In the genomic region with DNA sequence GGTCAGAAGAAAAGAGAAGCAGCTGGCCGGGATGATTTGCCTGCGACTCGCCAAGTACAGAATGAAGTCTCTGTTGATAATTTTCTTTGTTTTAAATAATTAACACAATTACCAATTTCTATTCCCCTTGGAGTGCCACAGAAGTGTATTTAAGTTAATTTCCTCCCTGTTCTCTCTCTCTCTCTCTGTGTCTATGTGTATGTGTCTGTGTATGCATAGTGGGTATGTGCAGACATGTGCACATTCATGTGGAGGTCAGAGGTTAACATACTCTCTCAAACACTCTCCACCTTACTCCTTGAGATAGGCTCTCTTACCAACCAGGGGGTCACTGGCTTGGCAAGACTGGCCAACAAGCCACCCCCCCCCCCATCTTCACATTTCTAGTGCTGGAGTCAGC, we compare ENCODE assay signal across 25 mouse cellular contexts.
A peak's percentile ranks its signal among the peaks of the same experiment; 100 is the strongest.
DNase-seq lines count a peak whose midpoint lies in the region; ATAC-seq and TF ChIP-seq lines count a peak whose summit lies in the region.
"Had no signal": no experiment of that assay in that cellular context is flagged by ENCODE, and none has a peak within 500 bp of the region (broad histone marks: within the 10 kb centered on the region; RNA-seq: fewer than 3 reads in every experiment).

No protein-coding gene starts in this region.

- no peak for ATAC-seq in forebrain, embryonic 11.5 days (replicated peaks; ENCODE audit: low FRiP score)
- no peak for ATAC-seq in forebrain, embryonic 14.5 days
- ATAC-seq in hindbrain, embryonic 14.5 days (ENCODE audit: low FRiP score): peak; percentile 57; the same call in 1 of the 2 replicates
- ATAC-seq: activated CD4-positive, CD25-positive, alpha-beta regulatory T cell, adult 4 months had no signal

- no peaks in the 10 kb centered on the region for H3K4me1 ChIP-seq in forebrain, embryonic 11.5 days (replicated peaks; ENCODE audit: control insufficient read depth, insufficient read depth, low read length)
- no peaks in the 10 kb centered on the region for H3K4me1 ChIP-seq in forebrain, embryonic 14.5 days (ENCODE audit: control insufficient read depth, insufficient read depth, low read length)
- no peaks in the 10 kb centered on the region for H3K4me1 ChIP-seq in hindbrain, embryonic 14.5 days (replicated peaks; ENCODE audit: control insufficient read depth, insufficient read depth, low read length)
- H3K4me1 ChIP-seq in hindbrain, embryonic 10.5 days (replicated peaks): no peaks in the 10 kb centered on the region
- peaks cover 23% of the 10 kb centered on the region for H3K4me1 ChIP-seq in embryonic facial prominence, embryonic 10.5 days
- H3K4me1 ChIP-seq: hindbrain, embryonic 12.5 days; liver, embryonic 15.5 days; midbrain, embryonic 12.5 days had no signal

- 84% methylated on average over 3 of the region's 3 CpGs for WGBS in forebrain, embryonic 11.5 days
- 71% methylated on average over 3 of the region's 3 CpGs for WGBS in forebrain, embryonic 14.5 days
- whole genome bisulfite sequencing in hindbrain, embryonic 14.5 days: 61% methylated on average over 3 of the region's 3 CpGs
- 86% methylated on average over 3 of the region's 3 CpGs for WGBS in hindbrain, embryonic 10.5 days
- 72% methylated on average over 3 of the region's 3 CpGs for WGBS in embryonic facial prominence, embryonic 10.5 days

- no peaks in the 10 kb centered on the region for H3K36me3 ChIP-seq in forebrain, embryonic 11.5 days (ENCODE audit: control insufficient read depth, insufficient read depth, low read length)
- no peaks in the 10 kb centered on the region for H3K36me3 ChIP-seq in forebrain, embryonic 14.5 days (ENCODE audit: control insufficient read depth, insufficient read depth, low read length)
- no peaks in the 10 kb centered on the region for H3K36me3 ChIP-seq in hindbrain, embryonic 14.5 days (replicated peaks; ENCODE audit: control insufficient read depth, insufficient read depth)
- no peaks in the 10 kb centered on the region for H3K36me3 ChIP-seq in hindbrain, embryonic 10.5 days
- H3K36me3 ChIP-seq in embryonic facial prominence, embryonic 10.5 days (replicated peaks): no peaks in the 10 kb centered on the region
- H3K36me3 ChIP-seq: hindbrain, embryonic 12.5 days; kidney, embryonic 15.5 days; liver, embryonic 15.5 days; midbrain, embryonic 12.5 days had no signal

- no peak overlapping the region for H3K9ac ChIP-seq in forebrain, embryonic 11.5 days (ENCODE audit: low read length)
- no peak overlapping the region for H3K9ac ChIP-seq in forebrain, embryonic 14.5 days (ENCODE audit: low read length)
- H3K9ac ChIP-seq in hindbrain, embryonic 14.5 days: no peak overlapping the region
- H3K9ac ChIP-seq: hindbrain, embryonic 12.5 days; kidney, embryonic 15.5 days; liver, embryonic 15.5 days; lung, embryonic 14.5 days; midbrain, embryonic 12.5 days had no signal

- H3K4me3 ChIP-seq in forebrain, embryonic 11.5 days (ENCODE audit: low read depth, low read length): no peak overlapping the region
- no peak overlapping the region for H3K4me3 ChIP-seq in forebrain, embryonic 14.5 days (ENCODE audit: low read depth, low read length)
- no peak overlapping the region for H3K4me3 ChIP-seq in hindbrain, embryonic 14.5 days (replicated peaks; ENCODE audit: low read length)
- H3K4me3 ChIP-seq in hindbrain, embryonic 10.5 days: no peak overlapping the region
- H3K4me3 ChIP-seq in embryonic facial prominence, embryonic 10.5 days: no peak overlapping the region
- no peak overlapping the region for H3K4me3 ChIP-seq in left cerebral cortex, adult 2 months
- H3K4me3 ChIP-seq: hindbrain, embryonic 12.5 days; kidney, embryonic 15.5 days; layer of hippocampus, adult 2 months; liver, embryonic 15.5 days; midbrain, embryonic 12.5 days had no signal

- no peak overlapping the region for H3K4me2 ChIP-seq in forebrain, embryonic 11.5 days (ENCODE audit: low read depth, low read length, severe bottlenecking)
- no peak overlapping the region for H3K4me2 ChIP-seq in forebrain, embryonic 14.5 days (ENCODE audit: low read length)
- no peak overlapping the region for H3K4me2 ChIP-seq in hindbrain, embryonic 14.5 days (replicated peaks)
- H3K4me2 ChIP-seq: hindbrain, embryonic 12.5 days; kidney, embryonic 15.5 days; liver, embryonic 15.5 days; lung, embryonic 14.5 days; midbrain, embryonic 12.5 days had no signal

- DNase-seq in forebrain, embryonic 11.5 days (ENCODE audit: low spot score): peak; percentile 40
- no peak for DNase-seq in forebrain, embryonic 14.5 days (ENCODE audit: low spot score)
- peak; percentile 31 for DNase-seq in hindbrain, embryonic 14.5 days (ENCODE audit: low spot score)
- DNase-seq in hindbrain, embryonic 10.5 days (ENCODE audit: low spot score): no peak
- DNase-seq in embryonic facial prominence, embryonic 10.5 days (ENCODE audit: low spot score): peak; percentile 9
- DNase-seq in neural tube, embryonic 10.5 days (ENCODE audit: extremely low spot score, low spot score): peak; percentile 12
- DNase-seq in embryo, embryonic 10.5 days (ENCODE audit: low spot score): no peak
- DNase-seq in left cerebral cortex, adult 2 months (ENCODE audit: extremely low spot score in 1 of 2, low spot score in 2 of 2): no peak
- DNase-seq: adrenal gland, adult 2 months; adrenal gland, postnatal 36 days; cerebellum, adult 18-20 months; gastrocnemius, postnatal 14 days; heart, postnatal 14 days; kidney, adult 18-20 months; kidney, postnatal 36 days; left cerebral cortex, postnatal 4 days; lung, embryonic 14.5 days; lung, postnatal 14 days; right cerebral cortex, adult 18-20 months had no signal

- H3K27ac ChIP-seq in forebrain, embryonic 11.5 days (ENCODE audit: low read depth, low read length): no peak overlapping the region
- no peak overlapping the region for H3K27ac ChIP-seq in forebrain, embryonic 14.5 days (ENCODE audit: low read depth, low read length)
- peak overlapping the region; percentile 49 for H3K27ac ChIP-seq in hindbrain, embryonic 14.5 days
- no peak overlapping the region for H3K27ac ChIP-seq in hindbrain, embryonic 10.5 days
- H3K27ac ChIP-seq in embryonic facial prominence, embryonic 10.5 days (replicated peaks): peak overlapping the region; percentile 1; the same call in 1 of the 2 replicates
- no peak overlapping the region for H3K27ac ChIP-seq in left cerebral cortex, adult 2 months
- H3K27ac ChIP-seq: hindbrain, embryonic 12.5 days; kidney, embryonic 15.5 days; layer of hippocampus, adult 2 months; liver, embryonic 15.5 days; midbrain, embryonic 12.5 days had no signal

- no peak for TF ChIP-seq CTCF in left cerebral cortex, adult 2 months (IDR thresholded peaks at IDR 0.05)

- H3K9me3 ChIP-seq in forebrain, embryonic 11.5 days (ENCODE audit: control insufficient read depth, low read length): no peaks in the 10 kb centered on the region
- no peaks in the 10 kb centered on the region for H3K9me3 ChIP-seq in forebrain, embryonic 14.5 days (replicated peaks; ENCODE audit: control insufficient read depth, low read length)
- no peaks in the 10 kb centered on the region for H3K9me3 ChIP-seq in hindbrain, embryonic 14.5 days (ENCODE audit: control insufficient read depth, low read length)
- no peaks in the 10 kb centered on the region for H3K9me3 ChIP-seq in hindbrain, embryonic 10.5 days
- H3K9me3 ChIP-seq in embryonic facial prominence, embryonic 10.5 days: no peaks in the 10 kb centered on the region
- H3K9me3 ChIP-seq: hindbrain, embryonic 12.5 days; kidney, embryonic 15.5 days; liver, embryonic 15.5 days; midbrain, embryonic 12.5 days had no signal

- H3K27me3 ChIP-seq in forebrain, embryonic 11.5 days (ENCODE audit: control insufficient read depth, insufficient read depth, low read length): no peaks in the 10 kb centered on the region
- H3K27me3 ChIP-seq in forebrain, embryonic 14.5 days (replicated peaks; ENCODE audit: control insufficient read depth, insufficient read depth, low read length): no peaks in the 10 kb centered on the region
- no peaks in the 10 kb centered on the region for H3K27me3 ChIP-seq in hindbrain, embryonic 14.5 days (ENCODE audit: control insufficient read depth, insufficient read depth, low read length)
- no peaks in the 10 kb centered on the region for H3K27me3 ChIP-seq in hindbrain, embryonic 10.5 days (ENCODE audit: insufficient read depth, poor library complexity, severe bottlenecking)
- no peaks in the 10 kb centered on the region for H3K27me3 ChIP-seq in embryonic facial prominence, embryonic 10.5 days (replicated peaks; ENCODE audit: low read depth, poor library complexity, severe bottlenecking)
- H3K27me3 ChIP-seq: hindbrain, embryonic 12.5 days; kidney, embryonic 15.5 days; liver, embryonic 15.5 days; midbrain, embryonic 12.5 days had no signal

- intact Hi-C loops in left cerebral cortex, adult 2 months (cut with DNase I): no loop called here

Comparison
In these comparisons a context has a peak if more than half of its experiments do, and no peak if none do; other contexts are left out.
1. DNase-seq: peak in forebrain, embryonic 11.5 days (single experiment), hindbrain, embryonic 14.5 days (single experiment), embryonic facial prominence, embryonic 10.5 days (single experiment) and neural tube, embryonic 10.5 days (single experiment); none in forebrain, embryonic 14.5 days (single experiment), hindbrain, embryonic 10.5 days (single experiment), embryo, embryonic 10.5 days (single experiment) and left cerebral cortex, adult 2 months (0 of 2).
2. H3K27ac ChIP-seq: peak in hindbrain, embryonic 14.5 days (single experiment) and embryonic facial prominence, embryonic 10.5 days (single experiment); none in forebrain, embryonic 11.5 days (single experiment), forebrain, embryonic 14.5 days (single experiment), hindbrain, embryonic 10.5 days (single experiment) and left cerebral cortex, adult 2 months (single experiment).